Mouse (Mus musculus) adrenal gland, postnatal 36 days (tissue): ENCODE data around the gene Smoc1. TPM values are rescaled to one million over a fixed set of nuclear protein-coding genes. Genes with fewer than 3 reads are reported as not detected.

ENCODE experiments used
- DNase-seq, 2 experiments: peaks; one replicate each; pipeline ENCODE4 v3.0.0; 2021; ENCODE audit warnings: mixed read lengths in 1 of 2
- long read RNA-seq, 2 experiments: library from polyadenylated mRNA; stranded (forward); transcript quantifications; one replicate each; pipeline ENCODE4 v2.0.0; 2021; ENCODE audit warnings: borderline sequencing depth in 2 of 2
- total RNA-seq, 2 experiments: library from RNA; stranded (reverse); gene quantifications; 2 replicates each; pipeline ENCODE4 v1.2.3; 2021

Smoc1 gene
- 100 to 1,000 TPM; 143 to 169 TPM for total RNA-seq
- long read RNA-seq, experiment 1, transcript Smoc1-201 (13 exons, 3,439 nt) = major isoform, 17 of 75 reads
- long read RNA-seq, experiment 1, partial matches to known transcripts = 51 of 75 reads
- long read RNA-seq, experiment 1, other reads (novel, unspliced or antisense) = 4 of 75 reads
- long read RNA-seq, experiment 2, transcript Smoc1-201 (13 exons, 3,439 nt) = major isoform, 13 of 21 reads
- long read RNA-seq, experiment 2, partial matches to known transcripts = 2 of 21 reads
- long read RNA-seq, experiment 2, other reads (novel, unspliced or antisense) = 3 of 21 reads

DNA sequence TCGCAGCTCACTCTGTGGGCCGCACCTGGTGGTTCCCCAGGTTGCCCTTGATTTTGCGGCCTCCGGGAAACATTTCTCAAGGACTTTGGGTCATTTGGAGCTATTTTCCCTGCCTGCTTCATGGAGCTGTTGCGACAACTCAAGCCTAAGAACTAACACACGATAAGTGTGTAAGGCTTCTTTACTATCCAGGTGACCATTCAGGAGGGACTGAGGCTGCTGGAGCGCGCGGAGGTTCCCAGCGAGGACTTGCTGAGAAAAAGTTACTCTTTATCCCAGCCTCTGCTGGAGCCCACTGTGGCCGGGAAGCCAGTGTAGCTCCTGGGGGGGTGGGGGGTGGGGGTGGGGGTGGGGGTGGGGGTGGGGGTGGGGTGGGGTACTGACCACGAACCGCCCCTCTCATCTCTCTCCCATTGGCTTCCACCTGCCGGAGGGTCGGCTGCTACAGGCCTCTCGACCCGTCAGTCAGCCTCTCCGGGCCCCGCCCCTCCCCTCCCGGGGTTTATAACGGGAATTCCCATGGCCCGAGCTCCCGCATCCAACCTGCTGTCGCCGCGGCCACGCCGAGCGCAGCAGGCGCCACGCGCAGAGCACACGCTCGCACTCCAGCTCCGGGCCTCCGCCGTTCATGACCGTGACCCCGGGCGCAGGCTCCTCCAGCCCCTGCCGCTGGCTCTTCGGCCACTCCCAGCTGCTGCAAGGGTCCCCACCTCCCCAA is at the start of gene Smoc1:
TSS of gene Smoc1 (plus strand) at position 532 of the 718 bp plus-strand sequence.
- DNase-seq = peak; percentile 91 to 94

DNA sequence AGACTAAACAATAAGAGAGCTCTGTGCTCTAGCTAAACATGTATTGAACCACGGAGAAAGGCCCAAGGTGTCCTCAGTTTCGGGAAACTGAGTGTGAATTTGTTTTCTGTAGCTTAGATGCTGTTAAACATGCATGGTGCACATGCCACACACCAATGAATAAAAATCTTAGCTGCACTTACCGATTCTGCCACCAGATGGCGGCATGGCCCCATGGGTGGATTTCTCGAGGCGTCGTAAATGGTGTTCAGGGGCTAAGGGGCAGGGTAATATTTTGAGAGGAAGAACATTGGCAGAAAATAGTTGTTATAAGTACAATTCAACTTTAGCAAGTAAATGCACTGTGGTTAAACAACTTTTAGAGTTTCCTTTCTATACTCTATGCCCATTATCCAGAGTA is 44.3 kb upstream of the Smoc1 start:
- DNase-seq = peak; percentile 68 to 69

DNA sequence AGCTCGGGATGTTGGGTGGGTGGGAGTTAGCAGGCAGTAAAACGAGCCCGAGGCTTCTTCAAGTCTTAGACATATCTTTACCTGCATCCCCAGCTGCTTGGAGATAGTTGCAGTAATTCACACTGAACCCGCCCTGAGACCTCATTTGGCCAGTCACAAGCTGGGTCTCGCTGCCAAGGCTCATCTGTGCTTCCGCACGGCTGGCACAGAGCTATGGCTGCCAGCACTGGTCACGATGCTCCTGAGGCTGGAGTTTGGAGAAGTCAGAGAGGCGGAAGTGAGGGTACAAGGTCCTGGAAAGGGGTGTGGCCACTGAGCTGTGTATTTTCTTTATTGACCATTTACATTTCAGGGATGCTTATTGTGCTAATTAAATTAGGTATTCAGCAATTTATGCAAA is 42.9 kb upstream of the Smoc1 start:
- no peak for DNase-seq

DNA sequence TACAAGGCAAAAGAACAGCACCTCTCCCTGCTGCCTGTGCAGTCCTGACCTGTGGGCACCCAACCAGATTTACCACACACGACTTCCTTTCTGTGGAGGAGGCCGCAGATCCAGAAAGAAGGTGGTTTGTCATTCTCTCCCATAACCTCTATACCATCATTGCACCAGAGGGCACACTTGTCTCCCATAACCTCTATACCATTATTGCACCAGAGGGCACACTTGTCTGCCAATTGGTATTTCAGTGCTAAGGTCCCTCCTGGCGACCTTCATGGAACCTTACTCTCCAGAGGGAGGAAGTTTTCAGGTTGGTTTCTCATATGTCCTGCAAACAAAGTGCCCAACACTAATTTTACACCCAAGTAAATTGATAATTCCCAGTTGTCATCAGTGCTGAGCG is 40.0 kb upstream of the Smoc1 start:
- no peak for DNase-seq

DNA sequence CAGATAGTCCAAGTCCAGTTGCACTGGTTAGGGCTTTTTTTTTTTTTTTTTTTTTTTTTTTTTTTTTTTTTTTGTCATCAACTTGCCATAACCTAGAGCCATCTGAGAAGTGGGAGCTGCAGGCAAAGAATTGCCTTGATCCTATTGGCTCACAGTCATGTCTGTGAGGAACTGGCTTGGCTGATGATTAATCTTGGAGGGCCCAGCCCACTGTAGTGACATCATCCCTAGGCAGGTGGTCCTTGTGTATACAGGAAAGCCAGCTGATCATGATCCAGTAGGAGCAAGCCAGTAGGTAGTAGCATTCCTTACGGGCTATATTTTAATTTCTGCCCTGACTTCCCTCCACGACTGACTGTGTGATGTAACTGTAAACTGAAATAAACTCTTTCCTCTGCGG is 38.3 kb upstream of the Smoc1 start:
- no peak for DNase-seq

DNA sequence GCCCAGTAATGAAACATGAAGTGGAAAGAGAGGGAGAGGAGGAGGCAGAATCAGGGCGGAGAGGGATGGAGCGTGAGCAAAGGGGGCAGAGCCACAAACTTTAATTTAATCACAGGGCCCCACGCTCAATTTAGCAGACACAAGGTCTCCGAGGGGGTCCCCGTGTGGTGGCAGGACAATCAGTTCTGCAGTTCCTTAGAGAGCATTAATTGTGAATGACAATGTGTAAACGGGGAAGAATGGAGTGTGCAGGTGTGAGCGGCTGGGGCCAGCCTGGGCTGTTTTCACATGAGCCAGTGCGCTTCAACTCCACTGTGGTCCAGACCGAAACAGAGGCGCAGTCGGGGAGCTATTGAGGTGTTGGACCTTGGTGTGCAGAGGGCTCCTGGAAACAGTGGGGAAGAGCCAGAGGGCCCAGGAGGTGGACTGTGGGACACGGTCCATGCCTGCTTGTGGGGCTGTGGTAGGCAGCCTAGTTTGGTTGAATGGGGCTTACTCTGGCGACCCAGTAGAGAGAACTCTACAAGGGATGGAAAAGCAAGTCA is 35.6 kb upstream of the Smoc1 start:
- DNase-seq = no peak

DNA sequence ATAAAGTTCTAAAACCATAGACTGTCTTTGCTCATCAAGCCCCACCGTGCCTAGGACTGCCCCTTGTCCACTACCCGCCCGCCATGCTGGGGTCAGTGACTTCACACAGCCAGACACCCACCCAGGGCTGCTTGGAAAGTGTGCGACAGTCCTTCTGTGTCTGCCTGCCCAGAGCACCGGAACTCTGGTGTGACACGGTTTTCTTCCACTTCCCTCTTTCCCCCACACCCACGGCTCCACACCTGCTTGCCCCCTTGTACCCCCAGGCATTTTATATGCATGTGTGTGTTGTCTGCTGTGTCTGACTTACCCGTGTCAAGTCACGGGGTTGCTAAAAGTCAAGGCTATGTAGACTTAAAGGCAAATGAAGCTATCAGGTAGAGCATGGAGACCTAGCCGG is 34.8 kb upstream of the Smoc1 start:
- DNase-seq = no peak

DNA sequence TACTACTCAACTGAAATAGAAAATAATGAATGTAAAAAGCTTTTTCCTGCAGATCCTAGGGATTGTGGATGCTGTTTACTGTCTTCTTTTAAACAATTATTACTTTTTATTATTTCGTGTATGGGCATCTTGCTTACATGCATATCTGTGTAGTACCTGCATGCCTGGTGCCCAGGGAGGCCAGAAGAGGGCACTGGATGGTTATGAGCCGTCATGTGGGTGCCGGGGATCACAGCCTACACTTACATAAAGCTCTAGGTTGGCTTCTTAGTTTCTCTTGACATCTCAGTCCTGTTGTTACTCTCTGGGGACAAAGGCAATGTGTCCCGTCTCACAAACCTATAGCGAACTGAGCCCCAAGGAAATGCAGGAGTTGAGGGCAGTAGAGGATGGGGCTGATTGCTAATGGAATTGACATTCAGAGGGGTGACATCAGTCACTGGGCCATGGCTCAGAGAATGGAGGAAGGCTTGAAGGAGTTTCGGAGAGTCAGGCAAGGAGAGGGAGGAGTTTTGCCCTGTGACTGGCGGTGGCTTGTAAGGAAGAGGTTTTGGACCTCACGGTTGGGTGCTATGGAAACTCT is 34.0 kb upstream of the Smoc1 start:
- peak; percentile 63 to 69 for DNase-seq

DNA sequence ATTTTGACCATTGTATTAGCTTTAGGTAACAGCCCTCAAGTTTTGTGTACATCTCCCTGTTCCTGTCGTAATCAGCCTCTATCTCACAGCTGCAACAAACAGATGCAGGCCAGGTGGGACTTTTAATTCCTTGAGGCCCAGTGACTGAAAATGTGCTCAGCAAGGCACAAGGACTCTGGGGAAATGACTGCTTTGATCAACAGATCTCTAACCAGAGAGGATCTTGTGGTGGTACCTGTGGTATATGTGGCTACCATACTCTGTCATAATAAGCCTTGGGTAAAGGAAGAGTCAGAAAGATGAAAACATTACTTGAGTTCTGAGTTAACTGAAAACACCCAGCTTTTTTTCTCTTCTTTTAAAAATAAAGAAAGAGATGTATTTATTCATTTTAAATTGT is 32.8 kb upstream of the Smoc1 start:
- DNase-seq = no peak

DNA sequence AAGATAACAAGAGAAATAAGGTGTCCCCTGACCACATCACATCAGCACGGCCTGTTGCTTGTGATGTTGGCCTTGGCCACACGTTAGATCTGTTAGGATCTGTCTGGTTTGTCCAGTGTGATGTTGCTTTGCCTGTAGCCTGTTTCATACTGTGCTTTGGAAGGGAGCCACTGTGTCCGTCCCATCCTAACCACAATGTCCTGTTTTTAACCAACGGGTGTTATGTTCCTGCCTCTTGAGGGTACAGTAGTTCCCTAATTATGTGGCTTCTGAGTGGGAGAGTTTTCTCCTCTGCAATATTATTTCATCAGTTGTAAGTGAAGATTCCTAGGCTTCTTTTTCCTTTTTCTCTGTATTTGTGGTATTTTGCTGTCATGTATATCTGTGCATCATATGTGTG is 31.3 kb upstream of the Smoc1 start:
- DNase-seq = no peak

DNA sequence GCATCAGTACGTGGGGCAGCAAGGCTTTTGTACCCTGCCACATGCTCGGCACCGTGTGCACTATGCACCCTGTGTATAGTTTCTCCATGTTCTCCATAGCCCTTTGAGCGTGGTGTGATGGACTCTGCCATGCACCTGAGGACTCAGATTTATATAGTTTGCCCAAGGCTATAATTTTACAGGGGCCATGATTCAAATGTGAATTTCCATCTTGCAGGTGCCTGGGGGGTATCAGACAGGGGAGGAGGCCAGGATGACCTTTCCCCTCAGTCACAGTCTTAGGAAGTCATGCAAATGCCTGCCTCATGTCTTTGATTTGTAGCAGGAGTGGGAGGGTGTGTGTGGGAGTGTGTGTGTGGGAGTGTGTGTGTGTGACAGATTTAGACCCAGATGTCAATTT is 29.0 kb upstream of the Smoc1 start:
- no peak for DNase-seq

DNA sequence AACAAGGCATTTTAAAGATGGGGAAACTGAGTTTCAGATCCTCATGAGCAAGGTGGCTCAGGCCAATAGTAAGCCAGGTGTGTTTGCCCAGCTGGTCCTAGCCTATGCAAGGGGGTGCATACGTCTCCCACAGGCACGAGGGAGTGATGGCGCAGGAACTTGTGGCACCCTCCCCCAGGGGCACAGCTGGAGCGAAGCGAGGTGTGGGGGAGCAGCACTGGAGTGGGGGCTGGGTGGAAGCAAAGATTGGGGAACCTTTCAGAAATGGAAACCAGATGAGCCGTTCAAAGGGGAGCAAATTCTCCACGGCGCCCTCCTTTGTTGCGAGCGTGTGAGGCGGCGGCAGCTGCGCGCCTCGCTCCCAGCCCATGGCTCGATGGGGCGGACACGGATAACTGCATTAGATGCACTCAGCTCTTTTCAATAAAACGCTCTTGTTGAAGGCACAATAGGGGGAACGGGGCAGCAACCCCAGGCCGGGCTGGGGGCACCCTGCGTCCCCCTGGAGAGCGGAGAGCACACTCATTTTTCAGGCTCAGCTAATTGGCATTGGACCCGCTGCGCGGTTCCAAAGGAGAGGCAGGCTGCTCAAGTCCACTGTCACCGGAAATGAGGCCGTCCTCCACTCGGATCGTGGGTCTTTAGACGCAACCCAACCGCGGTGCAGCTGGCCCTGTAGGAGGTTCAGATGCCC is 27.9 kb upstream of the Smoc1 start:
- DNase-seq = no peak

DNA sequence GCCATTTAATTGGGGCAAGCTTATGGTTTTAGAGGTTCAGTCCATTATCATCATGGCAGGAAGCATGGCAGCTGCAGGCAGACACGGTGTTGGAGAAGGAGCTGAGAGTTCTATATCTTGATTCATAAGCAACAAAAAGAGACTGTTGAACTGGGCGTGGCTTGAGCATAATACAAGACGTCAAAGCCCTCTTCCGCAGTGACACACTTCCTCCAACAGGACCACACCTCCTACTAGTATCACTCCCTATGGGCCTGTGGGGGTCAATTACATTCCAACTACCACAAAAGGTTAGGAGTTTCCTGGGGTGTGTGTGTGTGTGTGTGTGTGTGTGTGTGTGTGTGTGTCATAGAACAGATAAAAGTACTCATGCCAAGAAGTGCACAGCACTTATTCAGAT is 25.7 kb upstream of the Smoc1 start:
- DNase-seq = no peak

DNA sequence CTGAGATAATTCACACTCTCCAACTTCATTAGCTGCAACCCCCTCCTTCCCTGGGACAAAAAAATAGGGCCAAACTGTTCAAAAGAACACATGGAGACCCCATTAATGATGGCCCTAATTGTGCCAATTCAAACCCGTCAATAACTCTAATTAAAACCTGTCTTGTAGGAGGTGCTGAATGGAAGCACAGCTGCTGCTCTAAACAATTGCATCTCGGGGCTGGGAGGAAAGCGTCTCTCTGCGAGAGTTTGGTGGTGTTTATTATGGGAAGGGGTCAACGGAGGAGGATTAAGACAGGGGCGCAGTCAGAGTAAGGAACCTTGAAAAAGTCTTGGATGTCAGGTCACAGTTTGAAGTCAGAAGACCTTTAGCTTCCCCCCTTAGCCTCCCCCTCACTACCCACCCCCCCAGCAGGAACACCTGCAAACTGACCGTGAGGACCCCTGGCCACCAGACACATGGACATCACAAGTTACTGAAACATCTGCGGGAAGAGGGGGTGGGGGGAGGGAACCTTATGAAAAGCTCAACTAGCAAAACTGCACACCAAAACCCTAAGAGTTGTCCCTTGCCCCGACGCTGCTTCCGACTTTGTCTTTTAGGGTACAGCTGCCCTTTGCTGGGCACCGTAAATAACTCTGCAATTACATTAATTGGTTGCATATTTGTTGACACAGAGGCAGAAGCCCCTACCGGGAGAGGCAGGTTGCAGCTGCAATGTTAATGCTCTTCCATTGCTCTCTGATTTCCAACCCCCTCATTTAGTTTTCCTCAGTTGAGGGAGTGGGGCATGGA is 23.6 kb upstream of the Smoc1 start:
- no peak for DNase-seq

DNA sequence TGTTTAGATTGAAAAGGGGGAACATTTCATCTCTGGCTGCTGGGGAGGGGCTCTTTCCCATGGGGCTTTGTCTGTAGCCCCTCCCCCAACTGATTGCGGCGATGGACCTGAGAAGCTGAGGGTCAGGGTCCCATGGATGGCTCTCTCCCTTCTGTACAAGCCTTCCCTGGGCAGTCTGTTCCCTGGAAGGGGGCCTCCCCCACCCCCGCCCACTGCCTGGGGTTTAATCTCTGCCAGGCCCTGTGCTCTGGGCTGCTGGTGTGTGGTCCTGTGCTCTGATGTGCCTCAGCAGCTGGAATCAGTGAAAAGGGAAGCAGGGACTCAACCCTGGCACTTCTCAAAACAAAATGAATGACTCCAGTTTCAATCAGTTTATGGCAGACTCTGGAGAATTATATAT is 16.8 kb upstream of the Smoc1 start:
- no peak for DNase-seq

DNA sequence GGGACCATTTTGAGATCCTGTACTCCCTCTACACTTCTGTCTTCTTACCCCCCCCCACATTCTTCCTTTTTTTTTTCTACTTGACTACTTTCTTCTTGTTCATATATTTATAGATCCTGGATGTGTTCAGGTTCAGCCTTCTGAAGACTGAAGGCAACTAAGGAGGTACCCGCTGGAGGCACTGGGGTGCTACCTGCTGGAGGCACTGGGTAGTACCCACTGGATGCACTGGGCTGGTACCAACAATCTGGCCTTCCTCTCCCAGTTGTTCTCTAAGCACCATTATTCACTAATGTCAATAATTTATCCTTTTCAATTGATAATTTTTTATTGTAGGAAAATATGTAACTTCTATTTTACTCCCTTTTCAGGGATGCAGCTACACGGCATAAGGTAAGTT is 14.6 kb upstream of the Smoc1 start:
- DNase-seq = no peak

DNA sequence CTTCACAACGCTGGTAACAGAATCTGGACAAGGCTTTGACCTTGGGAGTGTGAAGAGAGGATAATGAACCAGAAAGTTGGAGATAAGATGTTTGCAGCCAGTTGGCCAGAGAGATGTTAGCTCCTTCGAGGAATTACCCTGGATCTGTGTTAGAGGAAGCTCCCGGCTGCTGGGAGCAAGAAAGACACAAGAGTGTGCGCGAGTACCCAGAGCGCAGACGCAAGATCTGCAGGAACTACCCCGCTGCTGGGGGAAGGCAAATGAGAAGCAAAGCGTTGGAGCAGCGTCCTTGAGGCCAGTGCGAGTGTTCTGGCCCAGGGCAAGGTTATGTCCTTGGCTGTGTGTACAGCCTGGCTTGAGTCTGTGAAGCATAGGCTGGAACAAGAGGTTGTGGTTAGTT is 13.1 kb upstream of the Smoc1 start:
- DNase-seq = peak; percentile 74 to 78

DNA sequence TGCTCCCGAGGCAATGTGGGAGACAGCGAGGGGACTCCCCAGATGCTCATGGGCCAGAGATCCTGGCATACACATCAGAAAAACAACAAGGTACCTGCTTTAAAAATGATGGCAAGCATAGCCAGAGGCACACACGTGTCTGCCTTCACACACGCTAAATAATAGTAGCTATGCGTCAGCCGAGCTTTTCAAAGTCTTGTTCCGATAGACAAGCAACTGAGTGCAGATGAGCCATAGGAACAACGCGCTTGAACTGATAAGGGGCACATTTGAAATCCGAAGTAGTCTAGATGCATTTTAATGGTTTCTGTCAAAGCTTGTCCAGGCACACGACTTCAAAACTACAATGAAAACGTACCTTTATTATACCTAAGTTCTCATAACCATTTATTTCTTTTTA is 9.0 kb upstream of the Smoc1 start:
- no peak for DNase-seq

DNA sequence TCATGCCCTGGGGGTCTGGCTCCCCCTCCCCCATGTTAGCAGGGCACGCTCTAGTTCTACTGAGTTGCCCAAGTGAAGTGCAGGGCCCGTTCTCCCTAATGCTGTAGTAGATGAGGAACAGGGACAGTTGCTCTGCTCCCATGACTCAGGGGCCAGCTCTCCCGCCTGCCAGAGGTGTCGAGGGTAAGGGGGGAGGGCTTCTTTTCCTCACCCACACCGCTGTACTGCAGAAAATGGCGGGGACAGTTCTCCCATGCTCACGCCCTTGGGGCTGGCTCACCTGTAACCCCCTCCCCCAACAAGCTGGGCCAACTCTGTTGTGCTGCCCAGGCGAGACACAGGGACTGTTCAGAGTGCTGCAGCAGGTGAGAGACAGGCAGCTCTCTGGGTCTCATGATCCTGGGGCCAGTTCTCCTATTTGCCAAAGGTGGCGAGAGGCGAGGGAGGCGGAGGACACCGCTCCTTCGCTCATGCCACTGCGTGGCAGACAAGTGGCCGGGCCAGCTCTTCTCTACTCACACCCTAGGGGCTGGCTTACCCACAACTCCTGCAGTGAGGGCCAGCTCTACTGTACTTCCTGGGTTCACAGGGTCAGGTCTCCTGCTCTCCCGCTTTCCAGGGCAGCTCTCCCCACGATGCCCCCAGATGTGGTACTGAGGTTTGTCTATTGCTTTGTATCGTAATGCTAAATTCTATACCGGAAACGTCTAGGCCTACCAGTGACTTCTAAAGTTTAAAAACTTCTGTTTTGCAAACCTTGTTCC is 7.9 kb upstream of the Smoc1 start:
- DNase-seq = no peak

DNA sequence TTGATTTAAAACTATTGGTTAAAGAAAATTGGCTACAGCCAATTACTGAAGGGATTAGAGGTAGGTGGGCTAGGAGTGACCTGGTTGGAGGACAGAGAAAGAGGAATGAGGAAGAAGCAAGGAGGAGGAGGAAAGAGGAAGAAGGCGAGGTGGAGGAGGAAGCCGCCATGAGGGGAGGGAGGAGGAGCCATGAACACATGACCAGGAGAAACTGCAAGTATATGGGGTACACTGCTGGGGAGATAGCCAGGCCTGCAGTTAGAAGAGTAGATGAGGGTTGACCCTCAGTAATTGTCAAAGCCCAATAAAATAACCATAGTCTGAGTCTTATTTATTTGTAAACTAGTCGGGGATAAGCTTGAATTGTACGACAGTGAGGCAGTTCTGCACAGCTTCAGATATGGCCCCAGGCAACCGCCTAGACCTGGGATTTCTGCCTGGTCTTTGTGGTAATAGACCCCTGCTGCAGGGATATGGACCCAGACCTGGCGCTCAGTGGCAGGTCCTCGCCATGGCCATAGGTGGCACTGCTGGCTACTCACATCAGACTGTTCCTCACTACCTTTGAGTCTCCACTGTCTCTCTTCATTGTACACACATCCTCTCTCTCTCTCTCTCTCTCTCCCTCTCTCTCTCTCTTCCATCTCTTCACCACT is 7.2 kb upstream of the Smoc1 start:
- DNase-seq = no peak

DNA sequence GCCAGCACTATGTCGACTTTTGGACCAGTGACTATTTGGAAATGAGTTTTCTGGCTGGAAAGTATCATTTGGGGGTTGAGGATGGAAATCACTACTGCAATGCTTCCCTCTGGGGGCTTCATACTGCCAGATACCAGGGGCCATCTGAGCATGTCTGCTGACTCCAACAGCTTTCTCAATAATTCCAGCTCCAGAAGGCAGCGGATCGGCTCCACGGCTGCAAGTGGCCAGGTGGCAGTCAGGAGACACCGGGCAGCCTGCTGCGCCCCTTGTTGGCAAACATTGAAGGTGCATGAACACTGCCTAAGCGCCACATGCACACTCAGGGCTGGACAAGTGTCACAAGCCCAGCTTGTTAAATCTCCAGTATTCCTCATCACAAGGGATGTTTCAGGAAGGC is 2.2 kb upstream of the Smoc1 start:
- DNase-seq = peak in 1 of 2 experiments; percentile 39
